In genomic region chr12:15640320-15640719, GRCm38 (mm10) we compare ENCODE assay signal across 22 mouse cellular contexts.
DNase-seq lines count a peak whose midpoint lies in the region; ATAC-seq and TF ChIP-seq lines count a peak whose summit lies in the region.
"Had no signal": no experiment of that assay in that cellular context is flagged by ENCODE, and none has a peak within 500 bp of the region (broad histone marks: within the 10 kb centered on the region; RNA-seq: fewer than 3 reads in every experiment).

No protein-coding gene starts in this region.

- no peaks in the 10 kb centered on the region for H3K27me3 ChIP-seq in limb, embryonic 15.5 days
- H3K27me3 ChIP-seq in limb, embryonic 10.5 days (ENCODE audit: low read depth, poor library complexity, severe bottlenecking): no peaks in the 10 kb centered on the region
- H3K27me3 ChIP-seq: embryonic facial prominence, embryonic 15.5 days had no signal

- TF ChIP-seq CTCF in gastrocnemius, adult 2 months (IDR thresholded peaks at IDR 0.05): no peak

- H3K4me1 ChIP-seq in limb, embryonic 15.5 days: peaks cover 14% of the 10 kb centered on the region; the same call in 1 of the 2 replicates
- H3K4me1 ChIP-seq in limb, embryonic 10.5 days: peaks cover 38% of the 10 kb centered on the region
- H3K4me1 ChIP-seq: embryonic facial prominence, embryonic 15.5 days had no signal

- H3K4me2 ChIP-seq in limb, embryonic 15.5 days: no peak overlapping the region
- H3K4me2 ChIP-seq: embryonic facial prominence, embryonic 15.5 days; heart, embryonic 11.5 days had no signal

- DNase-seq in gastrocnemius, adult 2 months: no peak
- no peak for DNase-seq in gastrocnemius, postnatal 10 days
- peak; percentile 32 for DNase-seq in kidney, adult 9 months
- DNase-seq in kidney, adult 11 months: no peak
- no peak for DNase-seq in limb, embryonic 10.5 days (ENCODE audit: low spot score)
- DNase-seq in right cerebral cortex, postnatal 36 days (ENCODE audit: low spot score in 2 of 2): no peak
- DNase-seq: adrenal gland, adult 8-10 months; adrenal gland, postnatal 36 days; B cell, adult 2 months; cerebellum, adult 2 months; cerebellum, postnatal 14 days; embryo, embryonic 11 days; heart, adult 2 months had no signal

- H3K9ac ChIP-seq in limb, embryonic 15.5 days: no peak overlapping the region
- H3K9ac ChIP-seq: embryonic facial prominence, embryonic 15.5 days had no signal

- no peaks in the 10 kb centered on the region for H3K36me3 ChIP-seq in limb, embryonic 15.5 days
- H3K36me3 ChIP-seq in limb, embryonic 10.5 days: no peaks in the 10 kb centered on the region
- H3K36me3 ChIP-seq: embryonic facial prominence, embryonic 15.5 days; forebrain, embryonic 10.5 days; G1E; hindbrain, embryonic 10.5 days had no signal

- peak overlapping the region; percentile 58; the same call in 1 of the 2 replicates for H3K27ac ChIP-seq in gastrocnemius, adult 2 months
- H3K27ac ChIP-seq in limb, embryonic 15.5 days: 0 out of 2 replicates have a peak overlapping the region, but pooled peaks have one; percentile 33
- no peak overlapping the region for H3K27ac ChIP-seq in limb, embryonic 10.5 days
- H3K27ac ChIP-seq: embryonic facial prominence, embryonic 15.5 days; forebrain, embryonic 10.5 days; hindbrain, embryonic 10.5 days had no signal

- intact Hi-C loops in gastrocnemius, adult 2 months (cut with DNase I): no loop called here

- no peak for ATAC-seq in limb, embryonic 15.5 days (ENCODE audit: insufficient number of reproducible peaks, low FRiP score, low TSS enrichment, low read depth)
- ATAC-seq: CD4-positive, CD25-positive, alpha-beta regulatory T cell, adult 4 months; forebrain, embryonic 14.5 days had no signal

- 40% methylated on average over 5 of the region's 5 CpGs for WGBS in limb, embryonic 15.5 days
- 65% methylated on average over 5 of the region's 5 CpGs for WGBS in limb, embryonic 10.5 days

- H3K4me3 ChIP-seq in gastrocnemius, adult 2 months: no peak overlapping the region
- H3K4me3 ChIP-seq in limb, embryonic 15.5 days: no peak overlapping the region
- no peak overlapping the region for H3K4me3 ChIP-seq in limb, embryonic 10.5 days
- H3K4me3 ChIP-seq: embryonic facial prominence, embryonic 15.5 days; erythroblast, embryonic 14.5 days; forebrain, embryonic 10.5 days; heart, adult 2 months; hindbrain, embryonic 10.5 days had no signal

- no peaks in the 10 kb centered on the region for H3K9me3 ChIP-seq in limb, embryonic 15.5 days
- no peaks in the 10 kb centered on the region for H3K9me3 ChIP-seq in limb, embryonic 10.5 days (replicated peaks)
- H3K9me3 ChIP-seq: embryonic facial prominence, embryonic 15.5 days; forebrain, embryonic 10.5 days; G1E; hindbrain, embryonic 10.5 days had no signal
